Mouse (Mus musculus) left cerebral cortex, adult 8-10 months (tissue): ENCODE measurements around the gene Gstt1. TPM values are rescaled to one million over a fixed set of nuclear protein-coding genes. Genes with fewer than 3 reads are reported as not detected.
"Not testable (repeated sequence)": the region's sequence is repeated elsewhere in the genome, so short reads cannot be mapped to it uniquely, and the experiment has no call there.

Source experiments
- DNase-seq, 2 experiments: peaks; one replicate each; pipeline ENCODE4 v3.0.0; 2022; ENCODE audit warnings: low spot score in 2 of 2
- total RNA-seq, 4 experiments: library from RNA; stranded (reverse); gene quantifications; 2 replicates each; pipeline ENCODE4 v1.2.4; 2022

The Gstt1 gene
- total RNA-seq, 4 experiments from 2014 or later, result 13.3 to 16.5 (median 15.5) TPM

- no peak for DNase-seq
Measured at GRCm38 (mm10) chr10:75818641-75819040, 20.3 kb upstream of the Gstt1 start.

GRCm38 (mm10) chr10:75804217-75804616, 5.8 kb upstream of the Gstt1 start:
- DNase-seq, result no peak

- DNase-seq, result peak; percentile 39 to 44
Measured at GRCm38 (mm10) chr10:75797619-75798175, 687 bp downstream of the Gstt1 start.

- no peak for DNase-seq
Measured at GRCm38 (mm10) chr10:75796731-75797516, 1.5 kb downstream of the Gstt1 start.

DNA sequence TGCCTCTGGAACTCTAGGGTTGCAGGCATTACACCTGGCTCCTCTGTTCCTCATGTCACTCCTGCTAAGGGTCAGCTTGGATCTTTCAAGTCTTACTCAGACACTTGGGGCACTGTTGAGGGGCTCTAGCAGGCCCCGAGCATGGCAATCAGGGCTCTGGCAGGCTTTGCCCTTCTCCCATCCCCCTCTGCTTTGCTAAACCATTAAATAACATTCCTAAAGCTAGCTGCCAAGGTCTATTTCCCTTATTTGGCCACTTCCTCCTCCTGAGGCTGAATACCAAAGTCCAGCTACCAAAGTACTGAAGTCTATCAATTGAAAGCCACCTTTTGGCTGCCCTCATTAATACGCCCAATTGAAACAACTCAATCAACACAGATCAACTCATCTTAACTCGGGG, 3.5 kb downstream of the Gstt1 start:
- DNase-seq, result no peak

DNA sequence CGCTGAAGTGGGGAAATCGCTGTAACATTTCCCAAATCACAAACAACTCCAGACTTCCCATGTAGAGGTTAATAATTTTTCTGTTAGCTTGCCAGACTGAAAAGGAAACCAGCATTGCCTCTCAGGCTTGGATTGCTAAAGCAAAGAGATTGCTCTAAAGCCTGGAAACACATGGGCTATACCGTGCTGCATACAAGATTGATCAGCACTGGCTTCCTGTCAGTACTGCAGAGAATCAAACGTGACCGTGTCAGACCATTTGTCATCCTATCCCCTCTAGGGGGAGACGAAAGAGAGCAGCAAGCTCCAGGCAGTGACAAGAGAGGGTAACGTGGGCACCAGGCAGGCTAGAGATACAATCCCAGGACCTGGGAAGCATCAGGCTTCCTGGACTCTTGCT, 7.6 kb downstream of the Gstt1 start:
- no peak for DNase-seq

DNA sequence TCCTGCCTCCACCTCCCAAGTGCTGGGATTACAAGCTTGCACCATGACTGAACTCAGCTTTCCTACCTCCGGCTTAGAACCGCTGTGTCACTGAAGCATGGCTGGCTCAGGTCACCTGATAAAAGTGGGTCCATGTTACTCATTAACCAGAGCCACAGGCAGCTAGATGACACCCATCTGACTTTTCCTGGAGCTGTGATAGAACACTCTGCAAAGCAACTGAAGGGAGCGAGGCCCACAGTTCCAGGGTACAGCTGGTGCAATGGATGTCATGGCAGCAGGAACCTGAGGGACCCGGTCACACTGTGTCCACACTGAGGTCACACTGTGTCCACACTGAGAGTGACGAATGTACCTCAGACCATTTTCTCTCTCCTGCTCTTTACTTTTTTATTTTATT, 8.5 kb downstream of the Gstt1 start:
- DNase-seq, result no peak

GRCm38 (mm10) chr10:75789081-75789735, 9.2 kb downstream of the Gstt1 start:
- DNase-seq, result no peak

- peak in 1 of 2 experiments; percentile 30 for DNase-seq
Measured at GRCm38 (mm10) chr10:75788277-75788676, 10.1 kb downstream of the Gstt1 start.

DNA sequence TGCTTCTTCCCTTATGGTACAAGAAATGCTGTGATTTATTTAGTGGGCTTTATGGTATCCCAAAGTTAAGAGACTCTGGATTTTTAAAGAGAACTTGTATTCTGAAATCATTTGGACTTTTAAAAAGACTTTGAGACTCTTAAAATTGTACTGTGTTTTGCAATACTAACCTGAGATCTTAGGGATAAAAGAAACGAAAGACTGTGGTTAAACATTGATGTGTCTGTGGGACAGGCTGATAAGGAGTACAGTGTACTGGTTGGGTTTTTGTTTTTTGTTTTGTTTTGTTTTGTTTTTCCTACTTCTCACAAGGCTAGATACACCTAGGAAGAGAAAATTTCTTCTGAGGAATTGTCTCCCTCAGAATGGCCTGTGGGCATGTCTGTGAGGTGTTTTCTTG, 12.9 kb downstream of the Gstt1 start:
- DNase-seq, result no peak

DNA sequence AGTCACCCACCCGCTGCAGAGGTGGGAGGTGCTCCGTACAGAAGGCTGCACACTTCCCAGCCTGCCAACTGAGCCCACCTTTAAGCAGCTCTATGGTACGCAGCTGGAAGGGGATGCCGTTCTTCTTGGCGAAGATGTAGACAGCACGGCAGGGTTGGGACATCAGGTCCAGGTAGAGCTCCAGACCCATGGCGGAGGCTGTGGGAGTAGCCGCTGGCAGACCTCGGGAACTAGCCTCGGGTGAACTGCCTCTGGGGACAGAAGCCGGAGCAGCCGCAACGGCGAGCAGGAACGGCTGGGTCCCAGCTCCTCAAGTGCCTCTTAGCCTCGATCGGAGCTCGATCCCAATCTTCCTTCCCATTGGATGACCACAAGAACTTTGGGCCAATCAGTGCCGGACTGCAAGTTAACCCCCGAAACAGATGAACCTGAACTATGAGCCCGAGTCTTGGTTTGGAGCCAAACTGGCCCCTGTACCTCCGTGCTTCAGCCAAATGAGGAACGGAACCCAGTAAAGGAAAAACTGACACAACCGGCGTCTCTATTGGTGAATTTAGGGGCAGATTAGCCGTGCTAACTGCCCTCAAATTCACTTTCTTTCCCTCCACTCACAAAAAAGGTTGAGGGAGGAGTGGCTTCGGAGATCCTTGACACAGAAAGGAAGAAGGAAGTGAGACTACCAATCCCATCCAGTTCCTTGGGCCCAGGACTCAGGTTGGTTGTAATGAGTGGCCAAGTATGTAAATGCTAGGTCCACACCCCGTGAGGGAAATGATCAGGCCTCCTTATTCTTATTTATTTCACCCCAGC, 17.4 kb downstream of the Gstt1 start, which contains the start of the genes Gm20441 and Gstt3:
Gm20441 (minus strand) TSS at position 186 of the 810 bp plus-strand sequence.
Gstt3 (minus strand) TSS at position 646 of the 810 bp plus-strand sequence.
- DNase-seq, result no peak

DNA sequence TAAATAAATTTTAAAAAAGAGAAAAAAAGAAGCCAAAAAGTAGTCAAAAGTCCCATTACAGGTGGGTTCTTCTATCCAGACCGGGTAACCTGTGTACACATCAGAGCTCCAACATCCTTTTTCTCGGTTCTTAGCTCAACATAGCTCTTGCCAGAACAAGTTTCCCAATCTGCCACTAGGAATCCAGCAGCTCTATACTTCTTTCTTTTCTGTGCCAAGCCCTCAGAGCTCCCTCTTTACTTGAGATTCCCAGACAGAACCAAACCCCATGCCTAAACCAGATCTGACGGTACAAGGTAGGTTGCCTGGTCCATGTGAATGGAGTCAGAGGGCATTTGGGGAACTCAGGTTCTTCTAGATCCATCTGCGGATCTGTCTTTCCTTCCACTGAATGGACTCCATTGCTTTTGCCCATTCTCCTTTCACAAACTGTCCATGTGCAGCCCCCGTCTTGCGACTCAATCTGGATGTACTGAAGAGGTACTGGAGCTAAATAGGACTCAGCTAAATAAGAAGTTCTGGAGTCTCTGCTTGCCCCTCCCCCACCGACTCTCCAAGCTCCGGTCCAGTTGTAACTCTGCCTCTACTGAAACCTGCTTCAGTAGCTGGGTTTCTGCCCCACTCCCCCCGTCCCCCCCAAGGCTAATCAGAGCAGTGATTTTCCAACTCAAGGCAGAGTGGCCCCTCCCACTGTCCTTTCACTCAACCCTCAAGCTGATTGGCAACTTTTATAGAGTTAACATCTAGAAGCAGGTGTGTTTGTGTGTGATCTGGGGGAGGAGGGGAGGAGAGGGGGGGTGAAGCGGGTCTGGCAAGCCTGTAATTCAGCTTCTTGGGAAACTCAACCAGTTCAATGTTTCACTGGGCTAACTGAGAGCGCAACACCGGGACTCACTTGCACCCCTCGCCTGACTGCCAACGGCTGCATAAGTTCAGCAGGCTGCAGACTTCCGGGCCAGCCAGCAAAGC, 18.9 kb downstream of the Gstt1 start:
- DNase-seq, result no peak

DNA sequence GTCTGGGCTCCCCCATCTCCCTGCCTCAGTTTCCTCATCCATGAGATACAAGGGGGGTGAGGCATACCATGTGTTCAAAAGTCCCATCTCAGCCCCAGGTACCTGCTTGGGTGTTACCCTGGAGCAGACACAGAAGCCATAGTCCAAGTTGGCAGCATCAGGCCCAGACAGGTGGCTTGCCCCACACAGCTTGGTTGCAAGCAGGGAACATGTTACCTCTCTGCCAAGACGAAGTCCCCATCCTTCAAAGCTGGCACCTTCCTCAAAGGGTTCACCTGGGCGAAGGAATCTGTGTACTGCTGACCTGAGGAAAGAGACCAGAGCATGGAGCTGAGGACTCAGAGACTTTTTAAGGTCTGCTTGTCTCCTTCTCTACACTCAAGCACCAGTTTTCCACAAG, 20.5 kb downstream of the Gstt1 start:
- no peak for DNase-seq

GRCm38 (mm10) chr10:75776562-75776961, 21.8 kb downstream of the Gstt1 start:
- no peak for DNase-seq

GRCm38 (mm10) chr10:75774587-75774986, 23.8 kb downstream of the Gstt1 start:
- DNase-seq, result no peak

DNA sequence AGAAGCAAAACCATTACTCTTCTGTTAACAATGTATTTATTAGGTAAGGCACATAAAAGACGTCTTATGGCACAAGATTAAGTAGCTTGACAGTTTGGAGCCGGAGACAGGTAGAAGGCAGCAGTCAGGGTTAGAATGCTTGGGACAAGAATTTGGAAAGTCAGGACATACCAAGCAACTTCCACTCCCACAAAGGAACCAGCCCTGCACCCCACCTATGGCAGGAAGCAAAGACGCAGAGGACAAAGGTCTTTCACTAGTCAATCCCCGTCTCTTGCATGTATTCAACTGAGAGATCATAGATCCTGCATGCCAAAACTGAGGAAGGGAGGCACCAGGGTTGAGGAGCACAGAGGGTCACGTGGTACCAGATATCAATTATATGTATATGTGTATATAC, 24.3 kb downstream of the Gstt1 start:
- DNase-seq, result no peak

DNA sequence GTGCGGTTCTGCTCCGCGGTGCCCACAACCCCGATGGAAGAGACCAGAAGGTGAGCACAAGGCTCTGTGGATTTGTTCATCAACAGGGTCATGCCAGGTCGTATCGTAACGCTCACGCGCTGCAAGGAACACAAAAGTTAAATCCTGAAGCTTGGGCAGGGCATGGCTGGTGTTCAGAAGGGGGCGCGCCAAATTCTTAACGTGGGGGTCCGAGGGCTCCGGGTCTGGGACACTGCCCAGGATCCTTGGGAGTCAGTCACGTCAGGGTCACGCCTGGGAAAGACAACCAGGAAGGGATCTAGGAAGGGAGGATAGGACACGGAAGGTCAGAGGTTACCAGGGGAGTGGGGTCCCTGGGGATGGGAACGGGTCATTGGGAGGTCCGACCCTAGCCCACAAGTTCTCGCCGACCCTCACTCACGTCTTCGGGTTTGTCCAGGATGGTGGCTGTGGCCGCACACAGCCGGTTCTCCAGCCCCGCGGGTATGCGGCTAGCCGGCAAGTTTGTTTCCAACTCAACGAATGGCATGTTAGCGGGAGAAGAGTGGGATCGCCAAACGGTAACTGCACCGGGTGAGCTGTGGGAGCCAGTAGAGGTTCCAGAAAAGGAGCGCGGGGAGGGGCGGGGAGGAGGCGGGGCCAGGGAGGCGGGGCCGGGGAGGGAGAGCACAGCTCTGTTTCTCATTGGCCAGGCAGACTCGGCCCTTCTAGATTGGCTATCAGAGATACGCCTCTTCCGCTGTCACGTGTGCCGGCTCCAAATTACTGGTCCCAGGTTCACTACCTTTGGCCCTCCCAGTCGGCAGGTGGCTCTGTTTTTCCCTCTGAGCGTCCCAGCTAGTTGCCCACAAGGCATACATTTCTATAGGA, 25.4 kb downstream of the Gstt1 start, which contains the start of gene Ddt:
Ddt (minus strand) TSS at position 620 of the 870 bp plus-strand sequence.
- peak; percentile 60 to 89 for DNase-seq

DNA sequence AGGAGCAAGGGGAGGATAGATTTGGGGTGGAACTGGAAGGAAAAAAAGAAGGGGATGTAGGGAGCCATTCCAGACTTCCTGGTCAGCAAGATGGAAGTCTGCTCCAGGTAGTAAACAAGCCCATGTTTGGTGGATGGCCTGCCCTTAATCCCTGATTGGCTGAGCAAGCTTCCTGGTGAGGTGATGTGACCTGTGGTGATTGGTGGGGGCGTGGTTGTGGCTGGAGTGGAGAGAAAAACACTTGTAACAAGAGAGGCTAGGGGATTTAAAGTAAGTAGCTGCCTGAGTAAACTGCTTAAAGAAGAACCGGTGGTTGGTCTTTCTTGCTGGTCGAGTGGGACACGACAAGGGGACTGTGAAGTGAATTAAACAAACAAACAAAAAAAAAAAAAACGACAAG, 30.6 kb downstream of the Gstt1 start:
- not testable (repeated sequence) for DNase-seq

- DNase-seq, result no peak
Measured at GRCm38 (mm10) chr10:75766856-75767255, 31.5 kb downstream of the Gstt1 start.
